Mouse (Mus musculus): ENCODE results near the gene Phf1. TPM values are rescaled to one million over a fixed set of nuclear protein-coding genes. Genes with fewer than 3 reads are reported as not detected.

Phf1 gene
- polyA plus RNA-seq, 1 experiment from 2014 or later, result 6.0 TPM

GRCm38 (mm10) chr17:26937883-26938695, 5.2 kb downstream of the Phf1 start:
- Histone ChIP-seq H3K4me3 (ENCODE audit: low read length) (peak overlapping the region; percentile 81), H3K9me3 (ENCODE audit: control insufficient read depth, low read length) (no peaks in the 10 kb centered on the region), H3K4me2 (replicated peaks; ENCODE audit: low read depth, low read length) (peak overlapping the region; percentile 90), H3K9ac (ENCODE audit: low read depth, low read length) (peak overlapping the region; percentile 81), H3K36me3 (ENCODE audit: control insufficient read depth, insufficient read depth, low read length) (peaks cover 30% of the 10 kb centered on the region), H3K27ac (ENCODE audit: low read depth, low read length) (peak overlapping the region; percentile 84), H3K4me1 (ENCODE audit: control insufficient read depth, insufficient read depth, low read length) (peaks cover 36% of the 10 kb centered on the region), H3K27me3 (ENCODE audit: control insufficient read depth, insufficient read depth, low read length) (no peaks in the 10 kb centered on the region)
- ATAC-seq (ENCODE audit: low FRiP score, low TSS enrichment), result no peak
- WGBS, result 45% methylated on average over 16 of the region's 16 CpGs

GRCm38 (mm10) chr17:26938731-26939130, 5.9 kb downstream of the Phf1 start:
- H3K4me2 ChIP-seq (replicated peaks; ENCODE audit: low read depth, low read length), result peak overlapping the region; percentile 90
- WGBS, result 0% methylated on average over 22 of the region's 22 CpGs
- H3K4me1 ChIP-seq (ENCODE audit: control insufficient read depth, insufficient read depth, low read length), result peaks cover 31% of the 10 kb centered on the region
- H3K9ac ChIP-seq (ENCODE audit: low read depth, low read length), result peak overlapping the region; percentile 81
- H3K27ac ChIP-seq (ENCODE audit: low read depth, low read length), result peak overlapping the region; percentile 84
- H3K9me3 ChIP-seq (ENCODE audit: control insufficient read depth, low read length), result no peaks in the 10 kb centered on the region
- peak overlapping the region; percentile 81 for H3K4me3 ChIP-seq (ENCODE audit: low read length)
- ATAC-seq (ENCODE audit: low FRiP score, low TSS enrichment), result 0 out of 2 replicates have a peak, but pooled peaks have one; percentile 0
- H3K36me3 ChIP-seq (ENCODE audit: control insufficient read depth, insufficient read depth, low read length), result peaks cover 30% of the 10 kb centered on the region
- H3K27me3 ChIP-seq (ENCODE audit: control insufficient read depth, insufficient read depth, low read length), result no peaks in the 10 kb centered on the region

GRCm38 (mm10) chr17:26939178-26939972, 6.5 kb downstream of the Phf1 start, which contains the start of gene Cuta:
Gene Cuta, minus strand, starts transcription at chr17:26939569.
- H3K4me2 ChIP-seq (replicated peaks; ENCODE audit: low read depth, low read length), result peak within 1 kb of the TSS; percentile 90
- no peaks in the 10 kb centered on the region for H3K27me3 ChIP-seq (ENCODE audit: control insufficient read depth, insufficient read depth, low read length)
- H3K36me3 ChIP-seq (ENCODE audit: control insufficient read depth, insufficient read depth, low read length), result peaks cover 28% of the 10 kb centered on the region
- no peaks in the 10 kb centered on the region for H3K9me3 ChIP-seq (ENCODE audit: control insufficient read depth, low read length)
- H3K4me1 ChIP-seq (ENCODE audit: control insufficient read depth, insufficient read depth, low read length), result peaks cover 27% of the 10 kb centered on the region
- WGBS, result under 1% methylated on average over 67 of the region's 70 CpGs
- H3K27ac ChIP-seq (ENCODE audit: low read depth, low read length), result peak within 1 kb of the TSS; percentile 96
- H3K4me3 ChIP-seq (ENCODE audit: low read length), result peak within 1 kb of the TSS; percentile 81
- peak; percentile 93 for ATAC-seq (ENCODE audit: low FRiP score, low TSS enrichment)
- H3K9ac ChIP-seq (ENCODE audit: low read depth, low read length), result peak within 1 kb of the TSS; percentile 81

GRCm38 (mm10) chr17:26939973-26940300, 7.1 kb downstream of the Phf1 start:
- 0% methylated on average over 3 of the region's 3 CpGs for WGBS
- H3K27ac ChIP-seq (ENCODE audit: low read depth, low read length), result peak overlapping the region; percentile 96
- H3K9me3 ChIP-seq (ENCODE audit: control insufficient read depth, low read length), result no peaks in the 10 kb centered on the region
- peak overlapping the region; percentile 81 for H3K4me3 ChIP-seq (ENCODE audit: low read length)
- peak overlapping the region; percentile 81 for H3K9ac ChIP-seq (ENCODE audit: low read depth, low read length)
- no peaks in the 10 kb centered on the region for H3K27me3 ChIP-seq (ENCODE audit: control insufficient read depth, insufficient read depth, low read length)
- ATAC-seq (ENCODE audit: low FRiP score, low TSS enrichment), result no peak
- H3K4me2 ChIP-seq (replicated peaks; ENCODE audit: low read depth, low read length), result peak overlapping the region; percentile 52
- H3K4me1 ChIP-seq (ENCODE audit: control insufficient read depth, insufficient read depth, low read length), result peaks cover 27% of the 10 kb centered on the region
- H3K36me3 ChIP-seq (ENCODE audit: control insufficient read depth, insufficient read depth, low read length), result peaks cover 23% of the 10 kb centered on the region

GRCm38 (mm10) chr17:26941031-26941789, 8.4 kb downstream of the Phf1 start, which contains the start of gene Syngap1:
Gene Syngap1, plus strand, starts transcription at chr17:26941253.
- Histone ChIP-seq H3K36me3 (ENCODE audit: control insufficient read depth, insufficient read depth, low read length) (peaks cover 11% of the 10 kb centered on the region), H3K27ac (ENCODE audit: low read depth, low read length) (peak within 1 kb of the TSS; percentile 96), H3K27me3 (ENCODE audit: control insufficient read depth, insufficient read depth, low read length) (no peaks in the 10 kb centered on the region), H3K4me1 (ENCODE audit: control insufficient read depth, insufficient read depth, low read length) (peaks cover 33% of the 10 kb centered on the region), H3K4me3 (ENCODE audit: low read length) (peak within 1 kb of the TSS; percentile 81), H3K4me2 (replicated peaks; ENCODE audit: low read depth, low read length) (peak within 1 kb of the TSS; percentile 62), H3K9ac (ENCODE audit: low read depth, low read length) (peak within 1 kb of the TSS; percentile 81), H3K9me3 (ENCODE audit: control insufficient read depth, low read length) (no peaks in the 10 kb centered on the region)
- no peak; the same call in 1 of the 2 replicates for ATAC-seq (ENCODE audit: low FRiP score, low TSS enrichment)
- WGBS, result 3% methylated on average over 18 of the region's 24 CpGs

- Histone ChIP-seq H3K4me1 (ENCODE audit: control insufficient read depth, insufficient read depth, low read length) (peaks cover 39% of the 10 kb centered on the region), H3K4me3 (ENCODE audit: low read length) (peak overlapping the region; percentile 51), H3K27ac (ENCODE audit: low read depth, low read length) (peak overlapping the region; percentile 65; the same call in 1 of the 2 replicates), H3K4me2 (replicated peaks; ENCODE audit: low read depth, low read length) (peak overlapping the region; percentile 62), H3K36me3 (ENCODE audit: control insufficient read depth, insufficient read depth, low read length) (peaks cover 4% of the 10 kb centered on the region; the same call in 1 of the 2 replicates), H3K9me3 (ENCODE audit: control insufficient read depth, low read length) (no peaks in the 10 kb centered on the region), H3K27me3 (ENCODE audit: control insufficient read depth, insufficient read depth, low read length) (no peaks in the 10 kb centered on the region), H3K9ac (ENCODE audit: low read depth, low read length) (peak overlapping the region; percentile 61)
- 15% methylated on average over 4 of the region's 4 CpGs for WGBS
- no peak for ATAC-seq (ENCODE audit: low FRiP score, low TSS enrichment)
Measured at GRCm38 (mm10) chr17:26941841-26942570, 9.2 kb downstream of the Phf1 start.

GRCm38 (mm10) chr17:26945824-26946495, 13.1 kb downstream of the Phf1 start:
- Histone ChIP-seq H3K9me3 (ENCODE audit: control insufficient read depth, low read length) (no peaks in the 10 kb centered on the region), H3K9ac (ENCODE audit: low read depth, low read length) (peak overlapping the region; percentile 65), H3K36me3 (ENCODE audit: control insufficient read depth, insufficient read depth, low read length) (no peaks in the 10 kb centered on the region), H3K4me1 (ENCODE audit: control insufficient read depth, insufficient read depth, low read length) (peaks cover 49% of the 10 kb centered on the region), H3K4me3 (ENCODE audit: low read length) (peak overlapping the region; percentile 45), H3K4me2 (replicated peaks; ENCODE audit: low read depth, low read length) (peak overlapping the region; percentile 66), H3K27ac (ENCODE audit: low read depth, low read length) (peak overlapping the region; percentile 66), H3K27me3 (ENCODE audit: control insufficient read depth, insufficient read depth, low read length) (no peaks in the 10 kb centered on the region)
- WGBS, result 20% methylated on average over 13 of the region's 13 CpGs
- ATAC-seq (ENCODE audit: low FRiP score, low TSS enrichment), result no peak
